Mouse (Mus musculus): ENCODE measurements at regions not wholly inside any gene's neighbourhood (a gene's known extent, or its start where the extent isn't known, plus 50 kb on each side); places are given as distances from the start of the nearest gene placed in this dataset.

DNA sequence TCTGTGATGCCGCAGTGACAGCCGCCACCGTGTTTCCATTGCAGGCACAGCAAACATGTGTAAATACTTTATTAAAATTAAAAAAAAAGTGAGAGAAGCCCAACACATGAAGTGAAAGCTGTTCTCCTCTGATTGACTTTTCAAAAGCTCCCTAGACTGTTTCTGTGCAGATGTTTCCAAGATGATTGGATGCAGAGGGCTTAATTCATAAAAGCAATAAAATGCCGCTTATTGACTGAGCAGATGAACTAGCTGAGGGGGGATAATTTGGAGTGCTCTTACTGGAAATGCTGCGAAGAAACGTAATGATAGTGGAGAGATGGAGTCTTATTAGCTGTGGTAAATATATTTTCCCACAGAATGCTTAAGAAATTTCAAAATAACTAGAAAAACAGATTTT, 170.4 kb downstream of the Rnf144a start:
- no peak for TF ChIP-seq POLR2A (IDR thresholded peaks at IDR 0.05; ENCODE audit: borderline replicate concordance, extremely low read depth, insufficient read depth, insufficient read length, poor library complexity, severe bottlenecking)
- no peak for TF ChIP-seq CTCF (IDR thresholded peaks at IDR 0.05; ENCODE audit: borderline replicate concordance, extremely low read depth, insufficient read depth, insufficient read length)
- DNase-seq (ENCODE audit: low read depth) = peak; percentile 37

DNA sequence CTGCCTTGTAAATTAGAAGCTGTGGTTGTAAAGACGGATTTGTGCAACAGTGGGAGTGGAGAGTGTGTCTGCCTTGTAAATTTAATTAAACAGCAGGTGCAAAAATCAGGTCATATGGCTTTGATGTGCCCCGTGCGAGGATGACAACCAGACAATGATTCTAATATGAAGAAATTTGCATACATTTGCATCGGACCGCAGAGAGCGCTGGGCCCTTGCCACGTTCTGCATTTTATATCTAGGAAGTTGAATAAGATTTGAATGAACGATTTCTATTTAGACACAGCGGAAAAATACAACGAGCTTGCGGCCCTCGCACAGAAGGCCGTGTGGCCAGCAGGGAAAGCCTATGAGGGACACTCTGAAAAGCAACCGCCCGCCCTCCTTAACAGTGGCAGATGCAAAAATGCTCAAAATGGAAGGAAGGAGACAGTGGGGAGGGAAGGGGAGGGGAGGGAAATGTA, 187.5 kb downstream of the Rnf144a start:
- TF ChIP-seq POLR2A (IDR thresholded peaks at IDR 0.05; ENCODE audit: borderline replicate concordance, extremely low read depth, insufficient read depth, insufficient read length, poor library complexity, severe bottlenecking) (no peak), CTCF (IDR thresholded peaks at IDR 0.05; ENCODE audit: borderline replicate concordance, extremely low read depth, insufficient read depth, insufficient read length) (no peak)
- DNase-seq (ENCODE audit: low read depth) = peak; percentile 90

DNA sequence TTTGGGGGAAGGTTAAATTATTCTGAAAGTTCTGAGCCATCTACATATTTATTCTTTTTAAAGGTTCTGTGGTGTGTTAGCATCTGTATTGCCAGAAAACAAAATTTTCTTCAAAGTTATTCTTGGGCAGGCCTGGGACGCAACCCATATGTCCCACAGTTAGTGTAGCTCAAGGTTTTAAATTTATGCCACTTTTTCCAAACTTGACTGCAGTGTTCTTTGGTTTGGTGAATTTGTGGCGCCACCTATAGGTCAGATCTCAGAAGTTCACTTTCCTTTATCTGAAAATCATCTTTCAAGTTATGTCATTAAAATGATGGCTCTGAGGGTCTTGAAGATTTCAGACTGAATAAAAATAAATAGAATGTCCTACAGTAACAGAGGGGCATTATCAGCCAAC, 188.7 kb downstream of the Rnf144a start:
- peak; percentile 86 for DNase-seq (ENCODE audit: low read depth)
- TF ChIP-seq POLR2A (IDR thresholded peaks at IDR 0.05; ENCODE audit: borderline replicate concordance, extremely low read depth, insufficient read depth, insufficient read length, poor library complexity, severe bottlenecking) (no peak), CTCF (IDR thresholded peaks at IDR 0.05; ENCODE audit: borderline replicate concordance, extremely low read depth, insufficient read depth, insufficient read length) (peak; percentile 43; the same call in 1 of the 2 replicates)

DNA sequence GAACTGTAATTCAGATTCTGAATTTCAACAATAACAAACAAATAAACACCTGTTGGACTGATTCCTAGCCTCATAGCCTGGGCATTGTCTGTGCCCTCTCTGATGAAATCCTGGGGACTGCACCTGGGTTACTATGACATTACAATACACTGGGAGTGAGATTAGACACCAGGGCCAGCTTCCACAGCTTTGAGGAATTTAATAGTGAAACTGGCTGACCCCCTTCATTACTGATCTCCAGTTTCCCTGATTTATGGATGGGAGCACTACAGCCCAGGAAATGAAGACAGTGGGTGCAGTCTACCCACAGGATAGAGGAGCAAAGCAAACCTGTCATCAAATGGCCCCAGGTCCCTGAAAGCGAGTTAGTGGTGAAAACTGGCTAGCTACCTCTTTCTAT, 202.6 kb downstream of the Rnf144a start:
- TF ChIP-seq POLR2A (IDR thresholded peaks at IDR 0.05; ENCODE audit: borderline replicate concordance, extremely low read depth, insufficient read depth, insufficient read length, poor library complexity, severe bottlenecking) (no peak), CTCF (IDR thresholded peaks at IDR 0.05; ENCODE audit: borderline replicate concordance, extremely low read depth, insufficient read depth, insufficient read length) (no peak)
- DNase-seq (ENCODE audit: low read depth) = no peak

DNA sequence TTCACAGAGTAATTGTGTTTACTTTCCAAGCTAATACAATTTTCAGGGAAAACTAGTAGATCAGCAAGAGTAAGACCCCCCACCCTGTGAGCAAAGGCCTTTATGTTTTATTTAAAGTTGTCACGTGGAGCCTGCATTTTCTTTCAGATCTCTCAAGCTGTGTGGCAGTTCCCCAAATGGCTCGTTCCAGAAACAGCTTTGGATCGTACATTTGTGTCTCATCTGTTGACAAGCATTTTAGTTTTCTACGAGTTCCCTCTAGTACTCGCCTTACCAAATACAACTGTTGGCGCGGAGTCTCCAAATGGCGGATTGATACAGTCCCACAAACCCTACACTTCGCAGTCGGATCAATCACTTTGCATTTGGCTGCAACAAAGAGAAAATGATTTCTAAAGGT, 203.6 kb downstream of the Rnf144a start:
- no peak for TF ChIP-seq POLR2A (IDR thresholded peaks at IDR 0.05; ENCODE audit: borderline replicate concordance, extremely low read depth, insufficient read depth, insufficient read length, poor library complexity, severe bottlenecking)
- no peak for TF ChIP-seq CTCF (IDR thresholded peaks at IDR 0.05; ENCODE audit: borderline replicate concordance, extremely low read depth, insufficient read depth, insufficient read length)
- peak; percentile 69 for DNase-seq (ENCODE audit: low read depth)

GRCm38 (mm10) chr12:26206751-26207150, 208.3 kb downstream of the Rnf144a start:
- TF ChIP-seq CTCF (IDR thresholded peaks at IDR 0.05; ENCODE audit: borderline replicate concordance, extremely low read depth, insufficient read depth, insufficient read length) = no peak
- no peak for TF ChIP-seq POLR2A (IDR thresholded peaks at IDR 0.05; ENCODE audit: borderline replicate concordance, extremely low read depth, insufficient read depth, insufficient read length, poor library complexity, severe bottlenecking)

GRCm38 (mm10) chr12:26206036-26206435, 209.0 kb downstream of the Rnf144a start:
- no peak for DNase-seq (ENCODE audit: low read depth)
- TF ChIP-seq POLR2A (IDR thresholded peaks at IDR 0.05; ENCODE audit: borderline replicate concordance, extremely low read depth, insufficient read depth, insufficient read length, poor library complexity, severe bottlenecking) (no peak), CTCF (IDR thresholded peaks at IDR 0.05; ENCODE audit: borderline replicate concordance, extremely low read depth, insufficient read depth, insufficient read length) (no peak)

More at GRCm38 (mm10) chr12:26206751-26207150, 208.3 kb downstream of the Rnf144a start:
- no peak for DNase-seq (ENCODE audit: low read depth)

DNA sequence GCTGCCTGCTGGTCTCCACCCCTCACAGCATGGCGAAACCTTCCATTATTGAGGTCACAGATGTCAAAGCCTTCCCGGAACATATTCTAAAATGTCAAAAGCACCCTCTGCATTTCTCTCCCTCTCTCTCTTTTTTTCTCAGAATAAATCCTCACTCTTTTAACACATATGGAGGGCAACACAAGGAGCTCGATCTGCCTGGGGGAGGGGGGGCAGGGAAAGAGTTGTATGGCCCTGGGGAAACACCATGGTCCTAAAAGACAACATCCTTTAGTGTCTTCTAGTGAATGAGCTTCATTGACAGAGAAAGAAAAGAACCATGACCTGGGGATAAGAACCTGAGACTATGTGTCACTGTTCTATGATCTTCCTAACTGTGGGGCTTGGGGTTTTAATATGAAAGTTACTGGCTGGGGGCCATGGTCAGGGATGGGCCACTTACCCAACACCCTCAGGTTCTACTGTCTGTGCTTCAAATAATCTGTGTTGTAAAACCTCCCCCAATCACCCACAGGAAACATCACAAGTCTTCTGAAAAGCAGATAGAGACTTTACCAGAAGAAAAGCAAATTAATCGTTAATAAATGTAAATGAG, 223.0 kb downstream of the Rnf144a start:
- no peak for DNase-seq (ENCODE audit: low read depth)
- no peak for TF ChIP-seq CTCF (IDR thresholded peaks at IDR 0.05; ENCODE audit: borderline replicate concordance, extremely low read depth, insufficient read depth, insufficient read length)
- TF ChIP-seq POLR2A (IDR thresholded peaks at IDR 0.05; ENCODE audit: borderline replicate concordance, extremely low read depth, insufficient read depth, insufficient read length, poor library complexity, severe bottlenecking) = no peak

- TF ChIP-seq CTCF (IDR thresholded peaks at IDR 0.05; ENCODE audit: borderline replicate concordance, extremely low read depth, insufficient read depth, insufficient read length) (no peak), POLR2A (IDR thresholded peaks at IDR 0.05; ENCODE audit: borderline replicate concordance, extremely low read depth, insufficient read depth, insufficient read length, poor library complexity, severe bottlenecking) (no peak)
- DNase-seq (ENCODE audit: low read depth) = peak; percentile 84
These were observed 223.6 kb downstream of the Rnf144a start for GRCm38 (mm10) chr12:26191268-26191981.

GRCm38 (mm10) chr12:26188996-26189395, 226.1 kb downstream of the Rnf144a start:
- no peak for DNase-seq (ENCODE audit: low read depth)
- no peak for TF ChIP-seq POLR2A (IDR thresholded peaks at IDR 0.05; ENCODE audit: borderline replicate concordance, extremely low read depth, insufficient read depth, insufficient read length, poor library complexity, severe bottlenecking)
- TF ChIP-seq CTCF (IDR thresholded peaks at IDR 0.05; ENCODE audit: borderline replicate concordance, extremely low read depth, insufficient read depth, insufficient read length) = no peak

DNA sequence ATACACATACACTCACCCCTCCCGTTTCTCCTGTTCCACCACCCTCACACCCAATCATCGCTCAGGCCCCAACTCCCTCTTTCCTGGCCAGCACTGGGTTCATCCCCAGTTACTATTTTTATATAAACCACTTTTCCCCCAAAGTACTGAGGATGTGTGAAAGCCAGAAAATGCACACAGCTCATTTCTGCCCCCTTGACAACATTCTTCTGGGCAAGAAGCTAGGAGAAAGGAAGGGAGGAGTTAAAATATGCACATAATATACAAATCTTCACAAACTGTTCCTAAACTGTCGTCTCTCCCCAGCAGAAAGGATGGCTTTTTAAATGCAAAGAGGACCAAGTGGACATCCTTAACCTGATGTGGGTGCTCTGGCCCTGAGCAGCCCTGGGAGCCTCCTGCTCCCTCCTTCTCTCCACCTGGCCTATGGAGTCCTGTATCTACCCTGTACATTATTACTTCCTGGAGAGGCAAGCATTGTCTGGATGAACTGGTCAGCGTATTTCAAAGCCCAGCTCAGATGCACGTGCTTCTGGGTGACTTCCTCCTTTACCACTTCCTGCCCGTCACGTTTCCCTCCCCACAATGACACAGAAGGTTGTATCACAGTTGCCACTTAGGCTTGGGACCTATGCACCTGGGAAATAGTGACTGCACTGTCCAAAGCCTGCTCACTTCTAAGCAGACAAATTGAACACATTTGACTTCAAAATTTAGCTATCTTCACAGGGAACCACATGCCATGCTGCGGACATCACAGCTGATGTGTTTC, 227.8 kb downstream of the Rnf144a start:
- DNase-seq (ENCODE audit: low read depth) = no peak
- TF ChIP-seq POLR2A (IDR thresholded peaks at IDR 0.05; ENCODE audit: borderline replicate concordance, extremely low read depth, insufficient read depth, insufficient read length, poor library complexity, severe bottlenecking) (no peak), CTCF (IDR thresholded peaks at IDR 0.05; ENCODE audit: borderline replicate concordance, extremely low read depth, insufficient read depth, insufficient read length) (no peak)
